Mouse (Mus musculus) limb, embryonic 14.5 days (tissue): ENCODE measurements at regions not wholly inside any gene's neighbourhood (a gene's known extent, or its start where the extent isn't known, plus 50 kb on each side); places are given as distances from the start of the nearest gene placed in this dataset.
"Not testable (repeated sequence)": the region's sequence is repeated elsewhere in the genome, so short reads cannot be mapped to it uniquely, and the experiment has no call there.

Source experiments
- ATAC-seq: fragments of 200-750 bp; cut with Nextera tagmentation; 2 replicates; pipeline ENCODE4 v1.8.0; 2017; ENCODE audit warnings: low read depth, moderate number of reproducible peaks, moderate TSS enrichment; ENCODE audit not compliant: low FRiP score
- DNase-seq: peaks from one replicate; pipeline ENCODE4 v3.0.0-alpha.2; 2015; ENCODE audit warnings: low spot score
- H3K27ac ChIP-seq: fragments of 300-500 bp; sonication (generic); replicated peaks from 2 replicates; pipeline ENCODE4 v1.5.1; 2014; ENCODE audit warnings: low read depth, mild to moderate bottlenecking, low read length, moderate library complexity, mixed read lengths
- H3K27me3 ChIP-seq: fragments of 300-500 bp; sonication (generic); 2 replicates; pipeline ENCODE4 v1.6.1; 2014; ENCODE audit warnings: low read length, mixed read lengths; ENCODE audit not compliant: control insufficient read depth, insufficient read depth
- H3K36me3 ChIP-seq: fragments of 300-500 bp; sonication (generic); 2 replicates; pipeline ENCODE4 v1.6.1; 2014; ENCODE audit warnings: mild to moderate bottlenecking, low read length, moderate library complexity, mixed read lengths; ENCODE audit not compliant: control insufficient read depth, insufficient read depth
- H3K4me1 ChIP-seq: fragments of 300-500 bp; sonication (generic); 2 replicates; pipeline ENCODE4 v1.6.1; 2014; ENCODE audit warnings: antibody characterized with exemption, low read length, mixed read lengths; ENCODE audit not compliant: control insufficient read depth, insufficient read depth
- H3K4me2 ChIP-seq: fragments of 300-500 bp; sonication (generic); replicated peaks from 2 replicates; pipeline ENCODE4 v1.6.1; 2014; ENCODE audit warnings: low read depth, mild to moderate bottlenecking, low read length, moderate library complexity; ENCODE audit not compliant: severe bottlenecking
- H3K4me3 ChIP-seq: fragments of 300-500 bp; sonication (generic); replicated peaks from 2 replicates; pipeline ENCODE4 v1.5.1; 2014; ENCODE audit warnings: low read length
- H3K9ac ChIP-seq: fragments of 300-500 bp; sonication (generic); 2 replicates; pipeline ENCODE4 v1.6.1; 2014; ENCODE audit warnings: mild to moderate bottlenecking, low read depth, low read length, moderate library complexity; ENCODE audit not compliant: severe bottlenecking
- H3K9me3 ChIP-seq: fragments of 300-500 bp; sonication (generic); 2 replicates; pipeline ENCODE4 v1.6.1; 2016; ENCODE audit warnings: low read length; ENCODE audit not compliant: control insufficient read depth
- POLR2A ChIP-seq: fragments of 200-500 bp; IDR thresholded peaks from 2 replicates; pipeline ENCODE4 v1.8.0; 2012; ENCODE audit warnings: inconsistent platforms, mild to moderate bottlenecking, moderate library complexity, borderline replicate concordance; ENCODE audit not compliant: insufficient read depth, insufficient read length; ENCODE audit errors: extremely low read depth
- WGBS: fragments of 180-500 bp; shearing (Covaris S2); extraction: QIAGEN DNeasy Blood & Tissue Kit; methylation state at CpG from one replicate; pipeline ENCODE4 v1.1.7; 2014; 5-methylcytosine and 5-hydroxymethylcytosine counted together

- no peak overlapping the region for H3K4me3 ChIP-seq
- H3K9me3 ChIP-seq: no peaks in the 10 kb centered on the region
- H3K4me1 ChIP-seq: no peaks in the 10 kb centered on the region
- ATAC-seq (no peak), DNase-seq (no peak)
- H3K4me2 ChIP-seq: no peak overlapping the region
- H3K27ac ChIP-seq: no peak overlapping the region
- WGBS: 83% methylated on average over 8 of the region's 8 CpGs
- H3K36me3 ChIP-seq: no peaks in the 10 kb centered on the region
- no peak for TF ChIP-seq POLR2A
- H3K9ac ChIP-seq: no peak overlapping the region
- no peaks in the 10 kb centered on the region for H3K27me3 ChIP-seq
These were observed 116.5 kb upstream of the Stt3b start for GRCm38 (mm10) chr9:115426682-115427081.

GRCm38 (mm10) chr9:115430271-115430670 lies 120.0 kb upstream of the Stt3b start:
- TF ChIP-seq POLR2A: no peak
- 77% methylated on average over 4 of the region's 4 CpGs for WGBS
- Histone ChIP-seq H3K4me2 (no peak overlapping the region), H3K27me3 (no peaks in the 10 kb centered on the region), H3K27ac (no peak overlapping the region), H3K9ac (no peak overlapping the region), H3K36me3 (no peaks in the 10 kb centered on the region), H3K4me3 (no peak overlapping the region), H3K9me3 (no peaks in the 10 kb centered on the region), H3K4me1 (no peaks in the 10 kb centered on the region)
- no peak for DNase-seq
- ATAC-seq: no peak

GRCm38 (mm10) chr9:115434696-115435095 lies 124.5 kb upstream of the Stt3b start:
- Histone ChIP-seq H3K36me3 (no peaks in the 10 kb centered on the region), H3K4me1 (no peaks in the 10 kb centered on the region), H3K27ac (no peak overlapping the region), H3K4me3 (no peak overlapping the region), H3K27me3 (no peaks in the 10 kb centered on the region), H3K9ac (no peak overlapping the region), H3K4me2 (no peak overlapping the region), H3K9me3 (0 out of 2 replicates have a peak, but pooled peaks cover 6% of the 10 kb centered on the region)
- no peak for DNase-seq
- TF ChIP-seq POLR2A: no peak
- ATAC-seq: no peak
- 45% methylated on average over 5 of the region's 5 CpGs for WGBS

- no peak overlapping the region for H3K4me3 ChIP-seq
- WGBS: 86% methylated on average over 3 of the region's 3 CpGs
- no peak overlapping the region for H3K27ac ChIP-seq
- H3K4me2 ChIP-seq: no peak overlapping the region
- no peaks in the 10 kb centered on the region for H3K4me1 ChIP-seq
- H3K27me3 ChIP-seq: no peaks in the 10 kb centered on the region
- H3K36me3 ChIP-seq: no peaks in the 10 kb centered on the region
- 0 out of 2 replicates have a peak, but pooled peaks cover 6% of the 10 kb centered on the region for H3K9me3 ChIP-seq
- H3K9ac ChIP-seq: no peak overlapping the region
- no peak for TF ChIP-seq POLR2A
- DNase-seq (no peak), ATAC-seq (no peak)
These were observed 126.1 kb upstream of the Stt3b start for GRCm38 (mm10) chr9:115436301-115436700.

DNA sequence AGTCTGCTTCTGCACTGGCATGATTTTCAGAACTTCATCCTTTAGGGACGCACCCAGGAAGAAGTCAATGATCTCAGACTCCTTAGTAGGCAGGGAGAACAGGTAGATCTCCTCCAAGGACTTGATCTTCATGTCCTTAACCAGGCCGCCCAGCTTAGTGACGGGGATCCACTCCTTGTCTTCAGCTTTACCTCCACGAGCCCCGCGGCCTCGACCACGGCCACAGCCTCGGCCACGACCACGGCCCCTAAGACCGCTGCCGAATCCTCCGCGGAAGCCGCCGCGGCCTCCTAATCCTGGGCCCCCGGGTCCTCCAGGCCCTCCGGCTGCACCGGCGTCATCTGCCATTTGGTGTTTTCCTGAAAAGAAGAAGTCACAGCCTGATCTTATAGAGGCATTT lies 128.0 kb upstream of the Stt3b start:
- not testable (repeated sequence) for DNase-seq, ATAC-seq, H3K4me2 ChIP-seq, H3K9me3 ChIP-seq, H3K36me3 ChIP-seq, H3K9ac ChIP-seq, H3K27me3 ChIP-seq, H3K27ac ChIP-seq, H3K4me3 ChIP-seq, H3K4me1 ChIP-seq
- 97% methylated on average over 17 of the region's 22 CpGs for WGBS

DNA sequence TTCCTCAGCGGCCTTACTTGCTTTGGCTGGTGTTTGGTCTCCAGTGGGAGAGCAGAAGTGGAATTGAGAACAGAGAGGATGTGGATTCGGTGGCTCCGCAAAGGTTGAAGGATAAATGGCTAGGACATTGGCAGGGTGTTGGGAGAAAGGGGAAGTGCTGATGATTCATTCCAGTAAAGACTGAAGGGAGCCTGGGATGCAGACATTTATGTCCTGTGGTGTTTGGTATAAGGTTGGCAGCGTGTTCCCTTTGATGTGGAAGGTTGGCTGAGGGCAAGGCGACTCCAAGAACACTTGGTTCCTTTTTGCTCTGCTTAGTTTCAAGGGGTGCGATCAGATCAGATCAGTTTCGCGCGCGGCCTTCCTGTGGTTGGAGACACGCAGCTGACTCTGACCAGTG lies 136.5 kb upstream of the Stt3b start:
- Histone ChIP-seq H3K9ac (no peak overlapping the region), H3K36me3 (no peaks in the 10 kb centered on the region), H3K9me3 (no peaks in the 10 kb centered on the region), H3K4me2 (no peak overlapping the region), H3K4me1 (no peaks in the 10 kb centered on the region), H3K4me3 (no peak overlapping the region), H3K27me3 (no peaks in the 10 kb centered on the region), H3K27ac (no peak overlapping the region)
- TF ChIP-seq POLR2A: no peak
- ATAC-seq: no peak
- DNase-seq: no peak
- 74% methylated on average over 11 of the region's 11 CpGs for WGBS
